Mouse (Mus musculus) frontal cortex, adult 2 months (tissue): Measurements from ENCODE around the gene Slc10a4. TPM values are rescaled to one million over a fixed set of nuclear protein-coding genes. Genes with fewer than 3 reads are reported as not detected.
"Not testable (repeated sequence)": the region's sequence is repeated elsewhere in the genome, so short reads cannot be mapped to it uniquely, and the experiment has no call there.

Experiments used
- DNase-seq, 2 experiments: peaks; one replicate each; pipeline ENCODE4 v3.0.0; 2022; ENCODE audit warnings: low spot score in 1 of 2; ENCODE audit errors: extremely low spot score in 1 of 2
- polyA plus RNA-seq: library from polyadenylated mRNA; depleted of rRNA; stranded (reverse); fragments of >200 nt; gene quantifications from 2 replicates; pipeline ENCODE4 v1.2.3, GENCODE M21; 2012; rRNA removed

Gene Slc10a4
- polyA plus RNA-seq, 1 experiment: 1.1 TPM

DNA sequence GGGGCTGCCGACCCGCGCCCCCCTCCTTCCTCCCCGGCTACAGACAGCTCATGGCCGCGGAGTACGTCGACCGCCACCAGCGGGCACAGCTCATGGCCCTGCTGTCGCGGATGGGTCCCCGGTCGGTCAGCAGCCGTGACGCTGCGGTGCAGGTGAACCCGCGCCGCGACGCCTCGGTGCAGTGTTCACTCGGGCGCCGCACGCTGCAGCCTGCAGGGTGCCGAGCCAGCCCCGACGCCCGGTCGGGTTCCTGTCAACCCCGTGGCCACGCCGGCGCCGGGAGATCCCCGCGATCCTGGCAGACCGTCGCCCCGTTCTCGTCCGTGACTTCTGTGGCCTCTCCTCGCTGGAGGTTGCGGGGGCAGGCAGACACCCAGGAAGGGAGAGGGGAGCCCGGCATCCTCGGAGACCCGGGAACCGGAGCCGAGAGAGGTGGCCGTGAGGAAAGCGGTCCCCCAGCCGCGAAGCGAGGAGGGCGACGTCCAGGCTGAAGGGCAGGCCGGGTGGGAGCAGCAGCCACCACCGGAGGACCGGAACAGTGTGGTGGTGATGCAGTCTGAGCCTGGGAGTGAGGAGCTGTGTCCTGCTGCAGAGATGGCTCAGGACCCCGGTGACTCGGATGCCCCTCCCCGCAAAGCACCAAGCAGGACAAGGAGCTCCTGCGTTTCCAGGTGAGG is 7.1 kb downstream of the Slc10a4 start:
- not testable (repeated sequence) for DNase-seq

DNA sequence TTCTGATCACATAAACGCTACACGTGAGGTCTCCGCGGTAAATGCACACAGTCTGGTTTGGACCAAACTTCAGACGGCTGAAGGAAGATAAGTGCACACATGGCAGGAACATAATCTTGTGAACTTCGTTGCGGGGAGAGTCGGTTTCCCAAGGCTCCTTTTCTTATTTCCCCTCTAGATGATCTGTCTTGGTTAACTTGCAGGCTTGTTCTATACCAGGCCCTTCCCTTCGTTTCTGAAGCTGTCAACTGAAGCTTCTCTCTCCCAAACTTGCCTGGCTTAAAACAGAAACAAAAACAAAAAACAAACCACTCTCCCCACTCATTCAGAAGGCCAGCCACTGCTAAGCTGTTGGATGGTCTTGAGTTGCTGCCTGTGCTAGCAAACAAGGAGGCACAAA is 8.1 kb downstream of the Slc10a4 start:
- no peak for DNase-seq

DNA sequence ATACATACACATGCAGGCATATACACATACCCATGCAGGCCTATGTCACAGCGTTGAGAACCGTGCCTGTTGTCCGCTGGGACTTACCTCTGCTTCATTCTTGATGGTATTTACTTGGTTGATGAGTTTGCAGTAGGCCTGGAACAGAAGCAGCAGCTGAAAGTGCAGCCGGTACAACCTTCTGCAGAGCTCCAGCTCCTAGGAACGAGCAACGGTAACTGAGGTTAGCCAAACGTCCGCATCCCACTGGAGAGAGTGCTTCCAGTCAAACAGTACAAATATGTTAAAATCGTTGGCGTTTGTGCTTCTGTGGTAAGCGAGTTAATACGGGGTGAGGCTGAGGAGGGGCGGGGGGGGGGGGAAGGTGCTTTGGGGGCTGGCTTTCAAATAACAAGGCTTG is 17.1 kb downstream of the Slc10a4 start:
- DNase-seq: no peak

DNA sequence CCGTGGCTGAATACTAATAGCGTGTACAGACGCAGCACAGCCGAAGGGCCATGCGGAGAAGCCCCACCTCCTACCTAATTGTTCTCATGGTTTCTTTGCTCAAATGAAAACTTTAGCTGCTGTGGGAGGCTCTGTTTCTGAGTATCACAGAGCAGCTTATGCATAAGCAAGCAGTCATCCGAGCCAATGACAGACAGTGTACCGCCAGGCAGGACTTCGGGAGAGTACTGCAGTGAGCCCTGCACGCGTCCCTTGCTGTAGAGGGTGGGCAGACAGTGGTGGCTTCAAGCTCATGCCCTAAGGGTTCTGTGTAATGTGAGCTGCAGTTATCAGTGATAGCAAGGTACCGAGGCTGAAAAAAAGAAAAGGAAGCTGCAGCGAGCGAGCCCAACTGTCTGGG is 22.0 kb downstream of the Slc10a4 start:
- DNase-seq: no peak

DNA sequence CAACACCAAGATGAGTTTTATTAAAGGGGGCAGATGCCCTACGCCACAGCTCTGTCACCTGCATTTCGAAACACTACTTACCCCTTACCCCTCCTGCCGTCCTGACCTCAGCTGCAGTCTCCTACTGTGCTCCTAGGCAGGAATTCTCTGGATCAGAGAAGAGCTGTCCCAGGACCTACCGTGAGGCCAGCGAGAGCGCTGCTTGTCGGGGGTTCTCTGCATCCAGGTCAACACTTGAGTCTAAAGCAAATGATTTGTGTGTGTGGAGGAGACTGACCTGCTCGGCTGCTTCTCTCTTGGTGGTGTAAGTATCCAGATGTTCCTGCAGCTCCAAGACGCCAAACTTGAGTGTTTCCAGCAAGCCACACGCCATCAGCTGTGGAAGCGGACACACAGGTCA is 25.8 kb downstream of the Slc10a4 start:
- no peak for DNase-seq

DNA sequence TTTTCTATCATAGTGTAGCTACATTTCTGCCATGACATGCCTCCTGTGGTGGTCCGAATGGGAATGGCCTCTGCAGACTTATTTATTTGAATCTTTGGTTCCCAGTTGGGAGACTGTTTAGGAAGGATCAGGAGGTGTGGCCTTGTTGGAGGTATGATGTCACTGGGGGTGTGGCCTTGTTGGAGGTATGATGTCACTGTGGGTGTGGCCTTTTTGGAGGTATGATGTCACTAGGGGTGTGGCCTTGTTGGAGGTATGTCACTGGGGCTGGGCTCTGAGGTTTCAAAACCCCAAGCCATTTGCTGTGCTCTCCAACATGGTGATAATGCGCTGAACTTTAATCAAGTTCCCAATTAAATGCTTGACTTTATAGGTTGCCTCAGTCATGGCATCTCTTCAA is 37.4 kb downstream of the Slc10a4 start:
- no peak for DNase-seq

DNA sequence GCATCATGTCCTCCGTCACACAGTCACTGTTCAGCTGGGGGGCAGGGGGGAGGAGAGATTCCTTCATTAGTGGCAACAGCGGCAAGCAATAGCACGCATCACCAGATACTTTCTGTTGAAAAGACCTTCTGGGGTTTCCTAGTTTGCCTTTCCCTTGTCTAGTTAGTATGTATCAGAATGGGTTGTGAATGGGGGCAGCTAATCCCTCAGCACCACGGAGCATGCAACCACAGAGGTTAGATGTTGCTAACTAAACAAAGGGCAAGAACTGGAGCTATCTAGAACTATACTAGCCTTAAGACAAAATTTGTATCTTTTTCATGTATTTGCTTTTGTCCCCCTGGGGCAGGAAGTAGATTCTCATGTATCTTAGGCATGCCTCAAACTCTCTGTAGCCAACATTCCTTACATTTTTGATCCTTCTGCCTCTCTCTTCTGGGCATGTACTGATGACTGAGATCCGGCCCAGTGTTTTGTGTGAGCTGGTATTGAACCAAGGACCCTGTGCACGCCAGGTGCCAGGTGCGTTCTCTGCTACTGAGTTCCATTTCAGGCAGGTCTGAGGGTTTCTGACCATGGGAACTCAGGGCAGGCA is 41.1 kb downstream of the Slc10a4 start:
- no peak for DNase-seq

DNA sequence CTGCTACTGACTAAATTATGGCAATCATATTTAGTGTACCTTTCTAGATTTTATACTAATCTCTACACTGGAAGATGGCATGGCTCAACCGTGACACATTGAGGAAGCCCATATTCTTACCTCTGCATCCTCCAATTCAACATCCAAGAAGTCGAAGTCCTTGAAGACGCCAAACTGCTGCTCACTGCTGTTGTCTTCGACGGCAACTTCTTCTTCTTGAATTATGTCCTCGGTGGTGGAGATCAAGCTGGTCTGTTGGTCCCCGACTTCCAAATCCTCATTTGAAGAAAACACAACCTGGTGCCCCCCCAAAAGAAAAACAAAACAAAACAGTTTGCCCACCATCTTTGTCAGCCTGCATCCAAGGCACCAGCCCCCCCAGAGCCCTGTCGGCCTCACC is 47.2 kb downstream of the Slc10a4 start:
- DNase-seq: no peak

DNA sequence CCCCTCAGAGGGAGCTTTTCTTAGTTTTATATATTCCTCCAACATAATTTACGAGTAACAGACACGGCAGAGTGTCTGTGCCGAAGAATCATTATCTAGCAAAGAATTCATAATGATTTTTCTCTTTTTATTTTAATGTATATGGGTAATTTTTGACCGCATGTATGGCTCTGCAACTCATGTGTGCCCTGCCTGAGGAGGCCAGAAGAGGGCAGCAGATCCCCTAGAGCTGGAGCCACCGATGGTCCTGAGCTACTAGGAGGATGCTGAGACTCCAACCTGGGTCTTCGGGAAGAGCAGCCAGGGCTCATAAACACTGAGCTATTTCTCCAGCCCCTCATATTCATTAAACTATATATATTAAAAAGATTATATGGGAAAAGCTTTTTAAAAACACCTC is 49.8 kb downstream of the Slc10a4 start:
- DNase-seq: no peak

DNA sequence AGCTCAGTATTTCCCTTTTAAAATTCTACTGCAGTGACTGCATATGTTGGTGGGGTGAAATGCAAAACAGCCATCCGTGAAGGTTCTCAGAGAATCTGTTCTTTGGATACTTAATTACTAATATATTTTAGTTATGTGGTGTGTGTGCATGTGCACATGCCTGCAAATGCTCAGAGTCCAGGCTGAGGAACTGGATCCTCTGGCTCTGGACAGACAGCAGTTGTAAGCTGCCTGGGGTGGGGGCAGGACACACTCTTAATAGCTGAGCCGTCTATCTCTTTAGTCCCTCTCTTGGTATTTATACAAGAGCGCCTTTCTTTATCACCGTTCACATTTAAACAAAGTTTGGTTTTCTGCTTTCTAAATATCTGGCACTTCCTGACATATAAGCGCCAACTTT is 50.3 kb downstream of the Slc10a4 start:
- DNase-seq: no peak

DNA sequence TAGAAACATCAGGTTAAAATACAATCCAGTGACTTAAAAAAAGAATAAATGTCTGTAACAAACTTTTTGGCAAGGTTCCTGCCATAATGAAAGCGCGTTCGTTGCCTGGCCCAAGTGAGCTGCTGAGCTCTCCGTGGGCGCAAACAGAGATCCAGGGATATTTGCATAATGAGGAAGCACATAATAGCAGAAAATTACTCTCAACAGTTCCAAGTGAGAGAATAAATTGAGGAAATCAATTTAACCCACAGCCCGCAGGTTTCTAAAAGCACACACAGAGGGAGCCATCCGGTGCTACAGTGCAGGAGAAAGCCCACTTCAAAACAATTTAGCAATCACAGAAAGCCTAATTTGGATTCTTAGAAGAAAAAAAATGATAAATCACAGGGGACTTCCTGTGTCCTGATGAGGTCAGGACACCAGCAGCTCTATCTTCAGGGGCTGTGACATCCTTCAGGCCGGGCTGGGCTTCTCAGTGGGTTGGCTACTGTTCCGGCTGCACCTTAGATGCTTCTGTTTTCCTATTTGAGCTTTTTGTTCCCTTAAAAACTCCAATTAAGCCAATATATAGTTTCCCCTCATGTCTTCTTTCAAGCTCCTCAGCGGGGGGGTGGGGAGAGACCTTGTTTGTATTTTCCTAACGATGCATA is 54.9 kb downstream of the Slc10a4 start:
- peak in 1 of 2 experiments; percentile 48 for DNase-seq

Other genes starting within 250 kb of the Slc10a4 start
- gene Tec, start 138.4 kb upstream of the Slc10a4 start, polyA plus RNA-seq: 2.6 and 3.2 TPM in 2 replicates
- gene Slain2, start 92.6 kb upstream of the Slc10a4 start, polyA plus RNA-seq: 14.3 and 15.4 TPM in 2 replicates
- not detected in 2 replicates for gene Gm10135, start 32.2 kb upstream of the Slc10a4 start, polyA plus RNA-seq
- gene Fryl, start 249.7 kb downstream of the Slc10a4 start, polyA plus RNA-seq: 73.2 and 76.6 TPM in 2 replicates